Mouse (Mus musculus): ENCODE results near the gene Ccdc33. TPM values are rescaled to one million over a fixed set of nuclear protein-coding genes. Genes with fewer than 3 reads are reported as not detected.

Gene Ccdc33
- total RNA-seq (2014; fragmentation: Nextera tagmentation) (not detected in 2 replicates), total RNA-seq (2017) (0.05 and 0.23 TPM in 2 replicates), polyA plus RNA-seq (2012) (not detected in 2 replicates)

- ATAC-seq (ENCODE audit: extremely low read depth, insufficient number of reproducible peaks, low FRiP score, poor library complexity, severe bottlenecking): no peak
- peaks cover 34% of the 10 kb centered on the region for H3K27me3 ChIP-seq (ENCODE audit: insufficient read depth, low read length)
Measured at GRCm38 (mm10) chr9:58118671-58119070, at the start of gene Ccdc33. Gene Ccdc33, minus strand, starts transcription at chr9:58118823.

GRCm38 (mm10) chr9:58165779-58166178, 47.2 kb upstream of the Ccdc33 start:
- Histone ChIP-seq H3K4me3 (ENCODE audit: low read depth, low read length) (no peak overlapping the region), H3K4me1 (ENCODE audit: insufficient read depth, low read depth, low read length) (no peaks in the 10 kb centered on the region), H3K36me3 (replicated peaks) (no peaks in the 10 kb centered on the region), H3K27me3 (ENCODE audit: insufficient read depth, low read length) (0 out of 2 replicates have a peak, but pooled peaks cover 6% of the 10 kb centered on the region), H3K9me3 (replicated peaks) (no peaks in the 10 kb centered on the region)
- ATAC-seq (ENCODE audit: extremely low read depth, insufficient number of reproducible peaks, low FRiP score, poor library complexity, severe bottlenecking) (no peak), DNase-seq (ENCODE audit: low spot score) (no peak)
- TF ChIP-seq TAL1 (conservative IDR thresholded peaks at IDR 0.05; ENCODE audit: low read depth, low read length) (no peak), CTCF (IDR thresholded peaks at IDR 0.05; ENCODE audit: low read depth, low read length) (no peak), GATA2 (IDR thresholded peaks at IDR 0.05; ENCODE audit: borderline replicate concordance, low read depth, low read length) (no peak), GATA1 (IDR thresholded peaks at IDR 0.05; ENCODE audit: borderline replicate concordance, low read length) (no peak), POLR2AphosphoS5 (IDR thresholded peaks at IDR 0.05; ENCODE audit: insufficient replicate concordance, low read depth, low read length) (no peak)

More at GRCm38 (mm10) chr9:58118671-58119070, at the start of gene Ccdc33:
- TF ChIP-seq POLR2AphosphoS5 (IDR thresholded peaks at IDR 0.05; ENCODE audit: insufficient replicate concordance, low read depth, low read length) (no peak), TAL1 (conservative IDR thresholded peaks at IDR 0.05; ENCODE audit: low read depth, low read length) (no peak), GATA1 (IDR thresholded peaks at IDR 0.05; ENCODE audit: borderline replicate concordance, low read length) (no peak), CTCF (IDR thresholded peaks at IDR 0.05; ENCODE audit: low read depth, low read length) (no peak), GATA2 (IDR thresholded peaks at IDR 0.05; ENCODE audit: borderline replicate concordance, low read depth, low read length) (no peak)
- H3K36me3 ChIP-seq (replicated peaks): no peaks in the 10 kb centered on the region
- no peaks in the 10 kb centered on the region for H3K9me3 ChIP-seq (replicated peaks)
- no peaks in the 10 kb centered on the region for H3K4me1 ChIP-seq (ENCODE audit: insufficient read depth, low read depth, low read length)
- no peak for DNase-seq (ENCODE audit: low spot score)
- no peak within 1 kb of the TSS for H3K4me3 ChIP-seq (ENCODE audit: low read depth, low read length)

- DNase-seq (ENCODE audit: low spot score) (no peak), ATAC-seq (ENCODE audit: extremely low read depth, insufficient number of reproducible peaks, low FRiP score, poor library complexity, severe bottlenecking) (no peak)
- no peaks in the 10 kb centered on the region for H3K9me3 ChIP-seq (replicated peaks)
- TF ChIP-seq CTCF (IDR thresholded peaks at IDR 0.05; ENCODE audit: low read depth, low read length): no peak
- no peak for TF ChIP-seq GATA2 (IDR thresholded peaks at IDR 0.05; ENCODE audit: borderline replicate concordance, low read depth, low read length)
- TF ChIP-seq POLR2AphosphoS5 (IDR thresholded peaks at IDR 0.05; ENCODE audit: insufficient replicate concordance, low read depth, low read length): no peak
- TF ChIP-seq GATA1 (IDR thresholded peaks at IDR 0.05; ENCODE audit: borderline replicate concordance, low read length): no peak
- TF ChIP-seq TAL1 (conservative IDR thresholded peaks at IDR 0.05; ENCODE audit: low read depth, low read length): no peak
- peaks cover 8% of the 10 kb centered on the region; the same call in 1 of the 2 replicates for H3K27me3 ChIP-seq (ENCODE audit: insufficient read depth, low read length)
- no peaks in the 10 kb centered on the region for H3K4me1 ChIP-seq (ENCODE audit: insufficient read depth, low read depth, low read length)
- H3K36me3 ChIP-seq (replicated peaks): no peaks in the 10 kb centered on the region
- H3K4me3 ChIP-seq (ENCODE audit: low read depth, low read length): no peak overlapping the region
Measured at GRCm38 (mm10) chr9:58163146-58163545, 44.5 kb upstream of the Ccdc33 start.

GRCm38 (mm10) chr9:58162173-58162572, 43.5 kb upstream of the Ccdc33 start:
- no peak for TF ChIP-seq GATA2 (IDR thresholded peaks at IDR 0.05; ENCODE audit: borderline replicate concordance, low read depth, low read length)
- no peak for TF ChIP-seq CTCF (IDR thresholded peaks at IDR 0.05; ENCODE audit: low read depth, low read length)
- no peak for TF ChIP-seq POLR2AphosphoS5 (IDR thresholded peaks at IDR 0.05; ENCODE audit: insufficient replicate concordance, low read depth, low read length)
- TF ChIP-seq TAL1 (conservative IDR thresholded peaks at IDR 0.05; ENCODE audit: low read depth, low read length): no peak
- no peak for TF ChIP-seq GATA1 (IDR thresholded peaks at IDR 0.05; ENCODE audit: borderline replicate concordance, low read length)
- Histone ChIP-seq H3K27me3 (ENCODE audit: insufficient read depth, low read length) (peaks cover 13% of the 10 kb centered on the region; the same call in 1 of the 2 replicates), H3K9me3 (replicated peaks) (no peaks in the 10 kb centered on the region), H3K36me3 (replicated peaks) (no peaks in the 10 kb centered on the region), H3K4me3 (ENCODE audit: low read depth, low read length) (no peak overlapping the region), H3K4me1 (ENCODE audit: insufficient read depth, low read depth, low read length) (no peaks in the 10 kb centered on the region)
- ATAC-seq (ENCODE audit: extremely low read depth, insufficient number of reproducible peaks, low FRiP score, poor library complexity, severe bottlenecking) (no peak), DNase-seq (ENCODE audit: low spot score) (no peak)

GRCm38 (mm10) chr9:58160315-58160714, 41.7 kb upstream of the Ccdc33 start:
- H3K4me1 ChIP-seq (ENCODE audit: insufficient read depth, low read depth, low read length): no peaks in the 10 kb centered on the region
- TF ChIP-seq POLR2AphosphoS5 (IDR thresholded peaks at IDR 0.05; ENCODE audit: insufficient replicate concordance, low read depth, low read length) (no peak), CTCF (IDR thresholded peaks at IDR 0.05; ENCODE audit: low read depth, low read length) (no peak), GATA1 (IDR thresholded peaks at IDR 0.05; ENCODE audit: borderline replicate concordance, low read length) (no peak), GATA2 (IDR thresholded peaks at IDR 0.05; ENCODE audit: borderline replicate concordance, low read depth, low read length) (no peak), TAL1 (conservative IDR thresholded peaks at IDR 0.05; ENCODE audit: low read depth, low read length) (no peak)
- no peaks in the 10 kb centered on the region for H3K36me3 ChIP-seq (replicated peaks)
- ATAC-seq (ENCODE audit: extremely low read depth, insufficient number of reproducible peaks, low FRiP score, poor library complexity, severe bottlenecking) (no peak), DNase-seq (ENCODE audit: low spot score) (no peak)
- H3K9me3 ChIP-seq (replicated peaks): no peaks in the 10 kb centered on the region
- peaks cover 21% of the 10 kb centered on the region; the same call in 1 of the 2 replicates for H3K27me3 ChIP-seq (ENCODE audit: insufficient read depth, low read length)
- no peak overlapping the region for H3K4me3 ChIP-seq (ENCODE audit: low read depth, low read length)

GRCm38 (mm10) chr9:58159855-58160254, 41.2 kb upstream of the Ccdc33 start:
- DNase-seq (ENCODE audit: low spot score) (no peak), ATAC-seq (ENCODE audit: extremely low read depth, insufficient number of reproducible peaks, low FRiP score, poor library complexity, severe bottlenecking) (no peak)
- Histone ChIP-seq H3K9me3 (replicated peaks) (no peaks in the 10 kb centered on the region), H3K36me3 (replicated peaks) (no peaks in the 10 kb centered on the region), H3K27me3 (ENCODE audit: insufficient read depth, low read length) (peaks cover 23% of the 10 kb centered on the region; the same call in 1 of the 2 replicates), H3K4me1 (ENCODE audit: insufficient read depth, low read depth, low read length) (no peaks in the 10 kb centered on the region), H3K4me3 (ENCODE audit: low read depth, low read length) (no peak overlapping the region)
- TF ChIP-seq GATA1 (IDR thresholded peaks at IDR 0.05; ENCODE audit: borderline replicate concordance, low read length) (no peak), GATA2 (IDR thresholded peaks at IDR 0.05; ENCODE audit: borderline replicate concordance, low read depth, low read length) (no peak), POLR2AphosphoS5 (IDR thresholded peaks at IDR 0.05; ENCODE audit: insufficient replicate concordance, low read depth, low read length) (no peak), CTCF (IDR thresholded peaks at IDR 0.05; ENCODE audit: low read depth, low read length) (no peak), TAL1 (conservative IDR thresholded peaks at IDR 0.05; ENCODE audit: low read depth, low read length) (no peak)

Data from G1E (cell line).